Comparison of ENCODE assay signal across 8 mouse cellular contexts in the genomic region with DNA sequence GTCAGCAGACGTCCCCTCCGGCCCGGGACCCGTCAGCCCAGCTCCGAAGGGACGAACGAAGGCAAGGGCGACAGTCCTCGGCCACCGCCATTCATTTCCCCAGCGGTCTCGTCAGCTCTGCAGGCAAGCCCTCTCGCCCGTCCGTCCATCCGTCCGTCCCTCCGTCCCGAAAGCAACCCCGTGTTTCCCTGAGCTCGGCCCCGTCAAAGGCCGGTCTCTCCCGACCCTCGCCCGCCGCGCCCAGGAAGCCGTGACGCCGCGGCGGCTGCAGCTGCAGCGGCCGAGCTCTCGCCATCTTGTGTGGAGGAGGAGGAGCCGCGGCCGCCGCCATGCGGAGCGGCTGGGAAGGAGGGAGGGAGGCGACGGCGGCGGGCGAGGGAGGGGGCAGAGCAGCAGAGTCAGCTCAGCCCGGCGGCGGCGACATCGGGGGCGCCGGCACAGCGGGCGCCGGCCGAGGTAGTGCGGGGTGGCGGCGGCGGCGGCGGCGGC. TPM values are rescaled to one million over a fixed set of nuclear protein-coding genes. Genes with fewer than 3 reads are reported as not detected.
A peak's percentile ranks its signal among the peaks of the same experiment; 100 is the strongest.
DNase-seq lines count a peak whose midpoint lies in the region; ATAC-seq and TF ChIP-seq lines count a peak whose summit lies in the region.

No protein-coding gene starts in this region.

- H3K4me2 ChIP-seq in embryonic facial prominence, embryonic 14.5 days (ENCODE audit: low read depth, low read length) = peak overlapping the region; percentile 72
- H3K4me2 ChIP-seq in kidney, embryonic 14.5 days (replicated peaks; ENCODE audit: low read depth, low read length) = peak overlapping the region; percentile 61
- peak overlapping the region; percentile 69 for H3K4me2 ChIP-seq in limb, embryonic 15.5 days
- H3K4me2 ChIP-seq in midbrain, postnatal 0 days (ENCODE audit: low read depth, low read length, poor library complexity, severe bottlenecking) = peak overlapping the region; percentile 95

- peaks cover 1% of the 10 kb centered on the region; the same call in 1 of the 2 replicates for H3K4me1 ChIP-seq in bone marrow, adult 2 months (ENCODE audit: control insufficient read depth, insufficient read depth, low read length)
- H3K4me1 ChIP-seq in embryonic facial prominence, embryonic 14.5 days (ENCODE audit: control insufficient read depth, insufficient read depth, low read length) = peaks cover 24% of the 10 kb centered on the region
- H3K4me1 ChIP-seq in kidney, embryonic 14.5 days (ENCODE audit: control insufficient read depth, insufficient read depth, low read length) = peaks cover 27% of the 10 kb centered on the region
- peaks cover 28% of the 10 kb centered on the region for H3K4me1 ChIP-seq in limb, embryonic 15.5 days
- H3K4me1 ChIP-seq in midbrain, postnatal 0 days (ENCODE audit: insufficient read depth, low read length) = peaks cover 8% of the 10 kb centered on the region; the same call in 1 of the 2 replicates

- peak; percentile 90; the same call in 1 of the 2 replicates for TF ChIP-seq POLR2A in bone marrow, adult 2 months (IDR thresholded peaks at IDR 0.05; ENCODE audit: borderline replicate concordance, control insufficient read depth, low read depth, low read length)

- ATAC-seq in embryonic facial prominence, embryonic 14.5 days (ENCODE audit: low read depth) = peak; percentile 61
- peak; percentile 73 for ATAC-seq in kidney, embryonic 14.5 days (ENCODE audit: low FRiP score, low TSS enrichment)
- peak; percentile 61 for ATAC-seq in limb, embryonic 15.5 days (ENCODE audit: insufficient number of reproducible peaks, low FRiP score, low TSS enrichment, low read depth)
- peak; percentile 86 for ATAC-seq in midbrain, postnatal 0 days (ENCODE audit: low FRiP score)

- peaks cover 25% of the 10 kb centered on the region for H3K36me3 ChIP-seq in embryonic facial prominence, embryonic 14.5 days (ENCODE audit: control insufficient read depth, insufficient read depth, low read length)
- H3K36me3 ChIP-seq in kidney, embryonic 14.5 days (ENCODE audit: control insufficient read depth, insufficient read depth, low read length) = peaks cover 25% of the 10 kb centered on the region
- H3K36me3 ChIP-seq in limb, embryonic 15.5 days = peaks cover 12% of the 10 kb centered on the region
- peaks cover 6% of the 10 kb centered on the region; the same call in 1 of the 2 replicates for H3K36me3 ChIP-seq in midbrain, postnatal 0 days (ENCODE audit: insufficient read depth, low read length)

- TF ChIP-seq CTCF in bone marrow, adult 2 months (IDR thresholded peaks at IDR 0.05; ENCODE audit: control insufficient read depth, insufficient read depth, low read length) = no peak
- peak; percentile 34; the same call in 1 of the 2 replicates for TF ChIP-seq CTCF in midbrain, postnatal 0 days (IDR thresholded peaks at IDR 0.05)

- peak overlapping the region; percentile 93 for H3K27ac ChIP-seq in bone marrow, adult 2 months (ENCODE audit: control insufficient read depth, insufficient read depth, low read depth, low read length, poor library complexity)
- peak overlapping the region; percentile 100 for H3K27ac ChIP-seq in embryonic facial prominence, embryonic 14.5 days (replicated peaks; ENCODE audit: low read depth, low read length)
- H3K27ac ChIP-seq in kidney, embryonic 14.5 days (ENCODE audit: low read depth, low read length) = peak overlapping the region; percentile 99
- peak overlapping the region; percentile 99 for H3K27ac ChIP-seq in limb, embryonic 15.5 days
- H3K27ac ChIP-seq in midbrain, postnatal 0 days (ENCODE audit: low read depth, low read length) = peak overlapping the region; percentile 99

- H3K27me3 ChIP-seq in embryonic facial prominence, embryonic 14.5 days (replicated peaks; ENCODE audit: control insufficient read depth, insufficient read depth, low read length) = no peaks in the 10 kb centered on the region
- no peaks in the 10 kb centered on the region for H3K27me3 ChIP-seq in kidney, embryonic 14.5 days (ENCODE audit: control insufficient read depth, insufficient read depth, low read length)
- no peaks in the 10 kb centered on the region for H3K27me3 ChIP-seq in limb, embryonic 15.5 days
- no peaks in the 10 kb centered on the region for H3K27me3 ChIP-seq in midbrain, postnatal 0 days (ENCODE audit: insufficient read depth, low read length)

- WGBS in bone marrow, adult 2 months = under 1% methylated on average over 61 of the region's 65 CpGs
- WGBS in embryonic facial prominence, embryonic 14.5 days = 0% methylated on average over 18 of the region's 65 CpGs
- WGBS in kidney, embryonic 14.5 days = 0% methylated on average over 60 of the region's 65 CpGs
- under 1% methylated on average over 48 of the region's 65 CpGs for WGBS in limb, embryonic 15.5 days
- under 1% methylated on average over 30 of the region's 65 CpGs for WGBS in midbrain, postnatal 0 days

- H3K9ac ChIP-seq in embryonic facial prominence, embryonic 14.5 days (ENCODE audit: low read depth, low read length) = peak overlapping the region; percentile 100
- H3K9ac ChIP-seq in kidney, embryonic 14.5 days (ENCODE audit: low read depth, low read length) = peak overlapping the region; percentile 100
- H3K9ac ChIP-seq in limb, embryonic 15.5 days = peak overlapping the region; percentile 100
- peak overlapping the region; percentile 98 for H3K9ac ChIP-seq in midbrain, postnatal 0 days (replicated peaks; ENCODE audit: low read length, poor library complexity, severe bottlenecking)

- H3K4me3 ChIP-seq in bone marrow, adult 2 months (replicated peaks; ENCODE audit: control insufficient read depth, low read depth, low read length) = peak overlapping the region; percentile 90
- peak overlapping the region; percentile 100 for H3K4me3 ChIP-seq in embryonic facial prominence, embryonic 14.5 days (ENCODE audit: low read depth, low read length)
- peak overlapping the region; percentile 100 for H3K4me3 ChIP-seq in kidney, embryonic 14.5 days (ENCODE audit: low read length)
- peak overlapping the region; percentile 98 for H3K4me3 ChIP-seq in limb, embryonic 15.5 days
- H3K4me3 ChIP-seq in midbrain, postnatal 0 days (ENCODE audit: low read depth, low read length) = peak overlapping the region; percentile 87

- peak; percentile 74 for DNase-seq in 3134 (ENCODE audit: extremely low read depth, insufficient read length, low spot score)
- peak; percentile 83 for DNase-seq in embryonic facial prominence, embryonic 14.5 days (ENCODE audit: low spot score)
- peak; percentile 77 to 81 for DNase-seq in heart, adult 9 months (ENCODE audit: low spot score in 2 of 2)
- DNase-seq in midbrain, postnatal 0 days (ENCODE audit: low spot score) = peak; percentile 86
- peak; percentile 68 to 79 for DNase-seq in spleen, postnatal 14 days (ENCODE audit: low spot score in 2 of 2)

- H3K9me3 ChIP-seq in embryonic facial prominence, embryonic 14.5 days (ENCODE audit: control insufficient read depth, low read length) = no peaks in the 10 kb centered on the region
- no peaks in the 10 kb centered on the region for H3K9me3 ChIP-seq in kidney, embryonic 14.5 days (ENCODE audit: control insufficient read depth, low read length)
- H3K9me3 ChIP-seq in limb, embryonic 15.5 days = no peaks in the 10 kb centered on the region
- H3K9me3 ChIP-seq in midbrain, postnatal 0 days (ENCODE audit: low read length) = no peaks in the 10 kb centered on the region

RNA-seq across cellular contexts. Expression of gene Ddx6, which starts 0.4 kb away (rescaled TPM):
- 38.4 and 48.4 TPM in 2 replicates for polyA plus RNA-seq in bone marrow, adult 2 months (2011; ENCODE audit: insufficient read depth, insufficient read length, low replicate concordance, missing spikeins)
- polyA plus RNA-seq in embryonic facial prominence, embryonic 14.5 days (2014; fragmentation: Nextera tagmentation; extraction: Ambion mirVana) = 16.1 and 18.2 TPM in 2 replicates
- polyA plus RNA-seq in kidney, embryonic 14.5 days (2014; fragmentation: Nextera tagmentation; extraction: Ambion mirVana) = 28.2 and 29.1 TPM in 2 replicates
- polyA plus RNA-seq in limb, embryonic 15.5 days (2015; fragmentation: Nextera tagmentation; extraction: Ambion mirVana) = 17.7 and 18.4 TPM in 2 replicates
- total RNA-seq in midbrain, postnatal 0 days (2014; rRNA removed) = 68.6 and 87.2 TPM in 2 replicates
- 14.8 and 19.9 TPM in 2 replicates for polyA plus RNA-seq in midbrain, postnatal 0 days (2015; fragmentation: Nextera tagmentation; extraction: Ambion mirVana)

RNA-seq across cellular contexts. Expression of gene Cxcr5, which starts 42.7 kb away (rescaled TPM):
- polyA plus RNA-seq in bone marrow, adult 2 months (2011; ENCODE audit: insufficient read depth, insufficient read length, low replicate concordance, missing spikeins) = 0.61 and 13.4 TPM in 2 replicates
- 0.13 and 0.35 TPM in 2 replicates for polyA plus RNA-seq in embryonic facial prominence, embryonic 14.5 days (2014; fragmentation: Nextera tagmentation; extraction: Ambion mirVana)
- polyA plus RNA-seq in kidney, embryonic 14.5 days (2014; fragmentation: Nextera tagmentation; extraction: Ambion mirVana) = not detected in 2 replicates
- polyA plus RNA-seq in limb, embryonic 15.5 days (2015; fragmentation: Nextera tagmentation; extraction: Ambion mirVana) = 0.24 and 0.46 TPM in 2 replicates
- total RNA-seq in midbrain, postnatal 0 days (2014; rRNA removed) = not detected in 2 replicates
- not detected in 2 replicates for polyA plus RNA-seq in midbrain, postnatal 0 days (2015; fragmentation: Nextera tagmentation; extraction: Ambion mirVana)

Comparison
In these comparisons a context has a peak if more than half of its experiments do, and no peak if none do; other contexts are left out.
1. Peak in every context shown above with its lines: DNase-seq, ATAC-seq, H3K4me3 ChIP-seq and H3K27ac ChIP-seq.